Mouse (Mus musculus) forebrain, embryonic 12.5 days (tissue): ENCODE results near the gene Trappc10. TPM values are rescaled to one million over a fixed set of nuclear protein-coding genes. Genes with fewer than 3 reads are reported as not detected.

Experiments
- ATAC-seq: fragments of 200-750 bp; cut with Nextera tagmentation; 2 replicates; pipeline ENCODE4 v1.8.0; 2017; ENCODE audit warnings: moderate TSS enrichment; ENCODE audit not compliant: low FRiP score
- H3K27ac ChIP-seq: fragments of 300-500 bp; sonication (generic); 2 replicates; pipeline ENCODE4 v1.5.1; 2016; ENCODE audit warnings: mild to moderate bottlenecking
- H3K27me3 ChIP-seq: fragments of 300-500 bp; sonication (generic); 2 replicates; pipeline ENCODE4 v1.6.1; 2016; ENCODE audit warnings: mild to moderate bottlenecking
- H3K36me3 ChIP-seq: fragments of 300-500 bp; sonication (generic); replicated peaks from 2 replicates; pipeline ENCODE4 v1.6.1; 2016; ENCODE audit warnings: mild to moderate bottlenecking
- H3K4me1 ChIP-seq: fragments of 300-500 bp; sonication (generic); 2 replicates; pipeline ENCODE4 v1.6.1; 2016
- H3K4me2 ChIP-seq: fragments of 300-500 bp; sonication (generic); 2 replicates; pipeline ENCODE4 v1.6.1; 2016; ENCODE audit warnings: mild to moderate bottlenecking, moderate library complexity
- H3K4me3 ChIP-seq: fragments of 300-500 bp; sonication (generic); replicated peaks from 2 replicates; pipeline ENCODE4 v1.5.1; 2016; ENCODE audit warnings: mild to moderate bottlenecking
- H3K9ac ChIP-seq: fragments of 300-500 bp; sonication (generic); 2 replicates; pipeline ENCODE4 v1.6.1; 2016; ENCODE audit warnings: mild to moderate bottlenecking
- H3K9me3 ChIP-seq: fragments of 300-500 bp; sonication (generic); 2 replicates; pipeline ENCODE4 v1.6.1; 2016
- WGBS: fragments of 180-500 bp; shearing (Covaris S2); methylation state at CpG from one replicate; pipeline ENCODE4 v1.1.7; 2016; 5-methylcytosine and 5-hydroxymethylcytosine counted together
- polyA plus RNA-seq: library from polyadenylated mRNA; unstranded; fragments of >200 nt; fragmentation: Nextera tagmentation; extraction: Ambion mirVana; gene quantifications from 2 replicates; pipeline ENCODE4 v1.2.1, GENCODE M21; 2016

Trappc10 gene
- polyA plus RNA-seq, 1 experiment from 2014 or later: 26.3 TPM

GRCm38 (mm10) chr10:78165256-78166005 lies 79.0 kb downstream of the Trappc10 start:
- peaks cover 60% of the 10 kb centered on the region for H3K36me3 ChIP-seq

GRCm38 (mm10) chr10:78164786-78165185 lies 79.7 kb downstream of the Trappc10 start:
- Histone ChIP-seq H3K4me3 (no peak overlapping the region), H3K9ac (no peak overlapping the region), H3K36me3 (peaks cover 61% of the 10 kb centered on the region), H3K27ac (no peak overlapping the region), H3K9me3 (no peaks in the 10 kb centered on the region), H3K4me2 (no peak overlapping the region), H3K4me1 (peaks cover 14% of the 10 kb centered on the region), H3K27me3 (no peaks in the 10 kb centered on the region)
- 97% methylated on average over 12 of the region's 12 CpGs for WGBS
- no peak for ATAC-seq

More at GRCm38 (mm10) chr10:78165256-78166005, 79.0 kb downstream of the Trappc10 start:
- no peak overlapping the region for H3K4me3 ChIP-seq
- no peaks in the 10 kb centered on the region for H3K27me3 ChIP-seq
- H3K9me3 ChIP-seq: no peaks in the 10 kb centered on the region
- H3K4me1 ChIP-seq: peaks cover 19% of the 10 kb centered on the region
- no peak overlapping the region for H3K27ac ChIP-seq
- H3K4me2 ChIP-seq: no peak overlapping the region
- ATAC-seq: no peak
- H3K9ac ChIP-seq: no peak overlapping the region
- WGBS: 95% methylated on average over 21 of the region's 21 CpGs

GRCm38 (mm10) chr10:78163923-78164322 lies 80.5 kb downstream of the Trappc10 start:
- H3K9ac ChIP-seq: no peak overlapping the region
- no peak for ATAC-seq
- H3K36me3 ChIP-seq: peaks cover 61% of the 10 kb centered on the region
- no peak overlapping the region for H3K4me3 ChIP-seq
- H3K27me3 ChIP-seq: no peaks in the 10 kb centered on the region
- WGBS: 45% methylated on average over 4 of the region's 4 CpGs
- H3K4me1 ChIP-seq: peaks cover 17% of the 10 kb centered on the region
- H3K9me3 ChIP-seq: no peaks in the 10 kb centered on the region
- no peak overlapping the region for H3K4me2 ChIP-seq
- H3K27ac ChIP-seq: no peak overlapping the region

- H3K4me1 ChIP-seq: peaks cover 11% of the 10 kb centered on the region
- no peak overlapping the region for H3K4me2 ChIP-seq
- H3K9me3 ChIP-seq: no peaks in the 10 kb centered on the region
- H3K4me3 ChIP-seq: no peak overlapping the region
- H3K9ac ChIP-seq: no peak overlapping the region
- peaks cover 61% of the 10 kb centered on the region for H3K36me3 ChIP-seq
- ATAC-seq: no peak
- H3K27ac ChIP-seq: no peak overlapping the region
- 94% methylated on average over 9 of the region's 9 CpGs for WGBS
- no peaks in the 10 kb centered on the region for H3K27me3 ChIP-seq
Measured at GRCm38 (mm10) chr10:78163241-78163640, 81.2 kb downstream of the Trappc10 start.

- H3K27me3 ChIP-seq: no peaks in the 10 kb centered on the region
- H3K9me3 ChIP-seq: no peaks in the 10 kb centered on the region
- ATAC-seq: no peak
- peaks cover 60% of the 10 kb centered on the region for H3K36me3 ChIP-seq
- WGBS: 95% methylated on average over 12 of the region's 12 CpGs
- H3K27ac ChIP-seq: no peak overlapping the region
- no peak overlapping the region for H3K4me2 ChIP-seq
- no peak overlapping the region for H3K9ac ChIP-seq
- H3K4me3 ChIP-seq: no peak overlapping the region
- H3K4me1 ChIP-seq: peaks cover 8% of the 10 kb centered on the region
Measured at GRCm38 (mm10) chr10:78162646-78163045, 81.8 kb downstream of the Trappc10 start.

GRCm38 (mm10) chr10:78161096-78161495 lies 83.3 kb downstream of the Trappc10 start:
- Histone ChIP-seq H3K4me3 (no peak overlapping the region), H3K4me2 (no peak overlapping the region), H3K9ac (no peak overlapping the region), H3K27ac (no peak overlapping the region), H3K9me3 (no peaks in the 10 kb centered on the region), H3K27me3 (no peaks in the 10 kb centered on the region), H3K4me1 (peaks cover 8% of the 10 kb centered on the region), H3K36me3 (peaks cover 44% of the 10 kb centered on the region)
- WGBS: 85% methylated on average over 8 of the region's 8 CpGs
- no peak for ATAC-seq

GRCm38 (mm10) chr10:78160369-78161095 lies 83.9 kb downstream of the Trappc10 start:
- H3K27ac ChIP-seq: no peak overlapping the region
- H3K9ac ChIP-seq: no peak overlapping the region
- no peaks in the 10 kb centered on the region for H3K27me3 ChIP-seq
- WGBS: 88% methylated on average over 16 of the region's 16 CpGs
- peaks cover 39% of the 10 kb centered on the region for H3K36me3 ChIP-seq
- no peak overlapping the region for H3K4me2 ChIP-seq
- 0 out of 2 replicates have a peak, but pooled peaks have one; percentile 17 for ATAC-seq
- peaks cover 8% of the 10 kb centered on the region for H3K4me1 ChIP-seq
- H3K4me3 ChIP-seq: no peak overlapping the region
- no peaks in the 10 kb centered on the region for H3K9me3 ChIP-seq

- Histone ChIP-seq H3K9ac (no peak overlapping the region), H3K4me3 (no peak overlapping the region), H3K4me2 (peak overlapping the region; percentile 43), H3K9me3 (no peaks in the 10 kb centered on the region), H3K27me3 (no peaks in the 10 kb centered on the region), H3K4me1 (peaks cover 8% of the 10 kb centered on the region), H3K27ac (no peak overlapping the region), H3K36me3 (peaks cover 34% of the 10 kb centered on the region)
- peak; percentile 81 for ATAC-seq
- 2% methylated on average over 7 of the region's 7 CpGs for WGBS
Measured at GRCm38 (mm10) chr10:78159906-78160305, 84.5 kb downstream of the Trappc10 start.

- peak overlapping the region; percentile 43 for H3K4me2 ChIP-seq
- H3K9me3 ChIP-seq: no peaks in the 10 kb centered on the region
- H3K4me1 ChIP-seq: peaks cover 8% of the 10 kb centered on the region
- peaks cover 32% of the 10 kb centered on the region for H3K36me3 ChIP-seq
- H3K4me3 ChIP-seq: peak overlapping the region; percentile 14; the same call in 1 of the 2 replicates
- no peaks in the 10 kb centered on the region for H3K27me3 ChIP-seq
- WGBS: 18% methylated on average over 17 of the region's 17 CpGs
- H3K27ac ChIP-seq: no peak overlapping the region
- ATAC-seq: peak; percentile 28
- H3K9ac ChIP-seq: no peak overlapping the region; the same call in 1 of the 2 replicates
Measured at GRCm38 (mm10) chr10:78159252-78159878, 85.1 kb downstream of the Trappc10 start.

- Histone ChIP-seq H3K9ac (no peak overlapping the region), H3K4me1 (peaks cover 8% of the 10 kb centered on the region), H3K27ac (no peak overlapping the region), H3K4me3 (no peak overlapping the region), H3K9me3 (no peaks in the 10 kb centered on the region), H3K27me3 (no peaks in the 10 kb centered on the region), H3K36me3 (peaks cover 25% of the 10 kb centered on the region), H3K4me2 (no peak overlapping the region)
- 90% methylated on average over 15 of the region's 15 CpGs for WGBS
- ATAC-seq: no peak
Measured at GRCm38 (mm10) chr10:78158041-78158440, 86.4 kb downstream of the Trappc10 start.

GRCm38 (mm10) chr10:78156926-78157325 lies 87.5 kb downstream of the Trappc10 start:
- Histone ChIP-seq H3K4me1 (peaks cover 8% of the 10 kb centered on the region), H3K4me2 (no peak overlapping the region), H3K36me3 (peaks cover 15% of the 10 kb centered on the region), H3K9me3 (no peaks in the 10 kb centered on the region), H3K27ac (no peak overlapping the region), H3K27me3 (no peaks in the 10 kb centered on the region), H3K9ac (no peak overlapping the region), H3K4me3 (no peak overlapping the region)
- WGBS: 86% methylated on average over 6 of the region's 6 CpGs
- ATAC-seq: no peak
